Mouse (Mus musculus) cortical plate, adult 2 months (tissue): ENCODE measurements around the gene Mcoln1. TPM values are rescaled to one million over a fixed set of nuclear protein-coding genes. Genes with fewer than 3 reads are reported as not detected.

ENCODE experiments used
- H3K27ac ChIP-seq: fragments of 200-500 bp; 2 replicates; pipeline ENCODE4 v1.5.1; 2012; ENCODE audit warnings: low read length, control low read depth, inconsistent platforms; ENCODE audit not compliant: insufficient read depth
- H3K4me1 ChIP-seq: fragments of 200-500 bp; 2 replicates; pipeline ENCODE4 v1.6.1; 2011; ENCODE audit warnings: low read length; ENCODE audit not compliant: control insufficient read depth, insufficient read depth
- H3K4me3 ChIP-seq: fragments of 200-500 bp; 2 replicates; pipeline ENCODE4 v1.5.1; 2011; ENCODE audit warnings: mild to moderate bottlenecking, low read length, control low read depth; ENCODE audit not compliant: insufficient read depth
- CTCF ChIP-seq: fragments of 200-500 bp; IDR thresholded peaks from 2 replicates; pipeline ENCODE4 v1.5.1; 2011; ENCODE audit warnings: mild to moderate bottlenecking, control low read depth, low read length; ENCODE audit not compliant: insufficient read depth; ENCODE audit errors: extremely low read depth
- POLR2A ChIP-seq: fragments of 200-500 bp; IDR thresholded peaks from 2 replicates; pipeline ENCODE4 v1.6.1; 2011; ENCODE audit warnings: mild to moderate bottlenecking, low read length, control low read depth; ENCODE audit not compliant: insufficient read depth; ENCODE audit errors: extremely low read depth
- polyA plus RNA-seq: library from polyadenylated mRNA; depleted of rRNA; stranded (reverse); fragments of >200 nt; gene quantifications from 2 replicates; pipeline ENCODE4 v1.2.3, GENCODE M21; 2012

Mcoln1 gene
- polyA plus RNA-seq, 1 experiment = 235 TPM

DNA sequence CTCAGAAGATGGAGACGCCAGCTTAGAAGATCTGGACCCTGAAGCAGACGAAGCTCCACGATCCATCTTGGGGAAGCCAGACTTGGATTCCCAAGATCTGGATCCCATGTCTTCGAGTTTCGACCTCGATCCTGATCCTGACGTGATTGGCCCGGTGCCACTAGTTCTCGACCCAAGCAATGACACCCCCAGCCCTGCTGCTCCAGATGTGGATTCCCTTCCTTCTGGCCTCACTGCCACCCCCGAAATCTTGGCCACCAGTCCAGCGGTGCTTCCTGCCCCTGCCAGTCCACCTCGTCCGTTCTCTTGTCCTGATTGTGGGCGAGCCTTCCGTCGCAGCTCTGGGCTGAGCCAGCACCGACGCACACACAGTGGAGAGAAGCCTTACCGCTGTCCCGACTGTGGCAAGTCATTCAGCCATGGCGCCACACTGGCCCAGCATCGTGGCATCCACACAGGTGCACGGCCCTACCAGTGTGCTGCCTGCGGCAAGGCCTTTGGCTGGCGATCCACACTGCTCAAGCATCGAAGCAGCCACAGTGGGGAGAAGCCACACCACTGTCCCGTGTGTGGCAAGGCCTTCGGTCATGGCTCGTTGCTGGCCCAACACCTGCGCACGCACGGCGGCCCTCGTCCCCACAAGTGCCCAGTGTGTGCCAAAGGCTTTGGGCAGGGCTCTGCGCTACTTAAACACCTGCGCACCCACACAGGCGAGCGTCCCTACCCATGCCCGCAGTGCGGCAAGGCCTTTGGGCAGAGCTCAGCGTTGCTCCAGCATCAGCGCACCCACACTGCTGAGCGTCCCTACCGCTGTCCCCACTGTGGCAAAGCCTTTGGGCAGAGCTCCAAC is 4.5 kb upstream of the Mcoln1 start:
- no peak for TF ChIP-seq POLR2A
- TF ChIP-seq CTCF = no peak
- peaks cover 4% of the 10 kb centered on the region for H3K4me1 ChIP-seq
- H3K4me3 ChIP-seq = no peak overlapping the region
- H3K27ac ChIP-seq = no peak overlapping the region

DNA sequence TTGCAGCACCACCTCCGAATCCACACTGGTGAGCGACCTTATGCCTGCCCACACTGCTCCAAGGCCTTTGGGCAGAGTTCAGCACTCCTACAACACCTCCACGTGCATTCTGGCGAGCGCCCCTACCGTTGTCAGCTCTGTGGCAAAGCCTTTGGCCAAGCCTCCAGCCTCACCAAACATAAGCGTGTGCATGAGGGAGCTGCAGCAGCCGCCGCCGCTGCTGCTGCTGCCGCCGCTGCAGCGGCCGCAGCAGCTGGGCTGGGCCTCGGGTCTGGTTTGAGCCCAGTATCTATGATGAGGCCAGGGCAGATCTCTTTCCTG is 3.9 kb upstream of the Mcoln1 start:
- no peak for TF ChIP-seq POLR2A
- no peak for TF ChIP-seq CTCF
- no peak overlapping the region for H3K27ac ChIP-seq
- H3K4me1 ChIP-seq = peaks cover 7% of the 10 kb centered on the region
- H3K4me3 ChIP-seq = no peak overlapping the region

DNA sequence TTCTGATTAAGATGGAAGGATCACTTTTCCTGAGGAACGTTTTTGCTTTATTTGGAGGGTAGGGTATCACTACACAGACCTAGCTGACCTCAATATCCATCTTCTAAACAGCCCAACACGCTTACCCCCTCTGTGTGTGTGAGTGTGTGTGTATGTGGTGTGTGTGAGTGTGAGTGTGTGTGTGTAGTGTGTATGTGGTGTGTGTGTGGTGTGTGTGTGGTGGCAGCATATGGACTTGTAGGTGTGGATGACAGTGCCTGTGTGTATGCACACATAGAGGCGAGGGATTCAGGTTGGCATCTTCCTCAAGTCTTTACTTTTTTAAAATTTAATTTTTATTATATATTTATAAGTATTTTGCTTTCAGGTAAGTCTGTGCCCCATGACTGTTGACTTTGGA is 1.7 kb upstream of the Mcoln1 start:
- no peak for TF ChIP-seq CTCF
- TF ChIP-seq POLR2A = no peak
- H3K4me3 ChIP-seq = no peak overlapping the region
- H3K27ac ChIP-seq = no peak overlapping the region
- H3K4me1 ChIP-seq = peaks cover 12% of the 10 kb centered on the region

DNA sequence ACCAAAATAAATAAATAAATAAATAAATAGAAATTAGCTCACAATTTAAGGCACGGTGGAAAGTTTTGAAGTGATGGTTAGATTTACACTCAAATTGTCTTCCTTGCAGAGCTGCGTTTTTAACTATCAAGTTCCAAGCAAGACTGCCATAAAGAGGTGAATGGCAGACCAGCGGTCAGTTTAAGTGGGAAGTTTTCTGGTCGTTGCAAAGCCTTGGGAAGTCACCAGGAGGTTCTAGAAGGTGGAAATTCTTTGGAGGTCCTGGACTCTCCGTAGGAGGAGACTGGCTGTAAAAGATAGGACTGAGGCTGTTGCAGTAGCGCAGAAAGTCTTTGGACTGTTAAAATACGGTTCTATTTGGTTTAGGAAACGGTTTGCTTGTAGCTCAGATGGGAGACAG is 506 bp upstream of the Mcoln1 start:
- Histone ChIP-seq H3K4me3 (peak overlapping the region; percentile 40), H3K4me1 (peaks cover 10% of the 10 kb centered on the region), H3K27ac (peak overlapping the region; percentile 3)
- no peak for TF ChIP-seq CTCF

DNA sequence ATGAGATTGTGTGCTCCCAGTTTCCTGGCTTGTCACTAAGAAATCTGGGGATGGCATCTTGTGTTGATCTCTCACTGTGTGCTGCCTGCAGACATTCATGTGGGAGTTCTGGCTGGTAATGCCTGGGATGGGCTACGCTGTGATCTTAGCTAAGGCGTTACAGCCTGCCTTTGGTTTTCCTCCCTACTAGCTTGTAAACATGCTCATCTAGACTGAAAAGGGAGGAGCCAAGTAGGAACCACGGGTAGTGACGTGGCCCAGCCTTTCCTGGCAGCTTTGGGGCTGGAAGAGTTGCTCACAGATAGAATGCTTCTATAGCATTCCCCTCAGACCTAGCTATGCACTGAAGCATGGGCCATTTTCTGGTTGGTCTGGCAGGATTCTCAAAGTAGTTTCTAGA is 2.0 kb downstream of the Mcoln1 start:
- TF ChIP-seq POLR2A (peak; percentile 45; the same call in 1 of the 2 replicates), CTCF (no peak)
- H3K4me1 ChIP-seq = peaks cover 10% of the 10 kb centered on the region
- H3K4me3 ChIP-seq = no peak overlapping the region
- no peak overlapping the region for H3K27ac ChIP-seq

DNA sequence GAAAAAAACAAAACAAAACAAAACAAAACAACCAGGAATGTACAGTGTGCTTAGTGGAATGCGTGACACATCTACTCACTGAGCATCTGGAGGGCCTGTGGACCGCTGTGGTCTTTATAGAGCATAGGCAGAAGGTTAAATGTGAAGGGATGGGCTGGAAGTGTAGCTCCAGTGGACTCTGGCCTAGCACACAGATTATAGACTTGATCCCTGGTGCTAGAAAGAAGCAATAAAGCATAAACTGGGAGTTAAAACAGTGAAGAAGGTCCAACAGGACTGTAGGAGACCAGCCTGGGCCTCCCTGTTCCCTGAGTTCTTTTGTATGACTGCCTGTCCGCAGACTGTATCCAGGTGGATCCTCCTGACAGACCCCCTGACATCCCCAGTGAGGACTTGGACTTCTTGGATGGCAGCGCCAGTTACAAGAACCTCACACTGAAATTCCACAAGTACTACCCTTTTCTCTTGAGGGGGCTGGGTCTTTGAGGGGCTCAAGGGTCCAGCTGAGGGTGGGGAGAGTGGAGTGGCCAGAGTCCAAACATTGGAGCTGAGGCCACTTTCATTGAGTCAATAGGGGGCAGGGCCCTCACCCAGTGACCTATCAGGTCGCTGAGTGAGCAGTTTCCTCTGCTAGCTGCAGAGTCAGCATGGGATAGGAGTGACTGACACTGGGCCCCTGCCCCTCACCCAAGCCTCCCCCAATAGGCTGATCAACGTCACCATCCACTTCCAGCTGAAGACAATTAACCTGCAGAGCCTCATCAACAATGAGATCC is 7.9 kb downstream of the Mcoln1 start:
- H3K4me3 ChIP-seq = no peak overlapping the region
- H3K4me1 ChIP-seq = no peaks in the 10 kb centered on the region
- TF ChIP-seq CTCF (no peak), POLR2A (no peak)

DNA sequence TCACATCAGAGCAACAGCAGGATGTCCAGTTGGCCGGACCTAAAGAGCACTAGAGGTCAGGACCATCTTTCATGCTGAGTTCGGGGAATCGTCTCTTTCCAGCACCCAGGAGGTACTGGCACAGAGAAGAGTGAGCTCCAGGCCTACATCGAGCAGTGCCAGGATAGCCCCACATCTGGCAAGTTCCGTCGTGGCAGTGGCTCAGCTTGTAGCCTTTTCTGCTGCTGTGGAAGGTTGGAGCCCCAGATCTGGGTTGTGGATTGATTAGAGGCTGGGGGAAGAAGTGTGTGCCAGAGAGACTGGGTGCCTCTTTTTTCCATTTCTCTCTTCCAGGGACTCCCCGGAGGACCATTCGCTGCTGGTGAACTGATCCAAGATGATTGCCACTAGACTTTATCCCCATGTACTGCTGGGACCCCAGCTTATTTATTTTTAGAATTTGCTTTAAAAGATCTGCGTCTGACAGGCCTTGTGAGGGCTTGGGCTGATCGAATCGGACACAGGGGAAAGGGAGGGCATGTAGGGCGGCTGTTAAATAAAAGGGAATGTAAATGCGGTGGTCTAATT is 14.5 kb downstream of the Mcoln1 start:
- Histone ChIP-seq H3K4me1 (no peaks in the 10 kb centered on the region), H3K27ac (0 out of 2 replicates have a peak overlapping the region, but pooled peaks have one; percentile 0), H3K4me3 (peak overlapping the region; percentile 74)
- TF ChIP-seq POLR2A (no peak), CTCF (no peak)

More for the DNA sequence above, 7.9 kb downstream of the Mcoln1 start:
- no peak overlapping the region for H3K27ac ChIP-seq

DNA sequence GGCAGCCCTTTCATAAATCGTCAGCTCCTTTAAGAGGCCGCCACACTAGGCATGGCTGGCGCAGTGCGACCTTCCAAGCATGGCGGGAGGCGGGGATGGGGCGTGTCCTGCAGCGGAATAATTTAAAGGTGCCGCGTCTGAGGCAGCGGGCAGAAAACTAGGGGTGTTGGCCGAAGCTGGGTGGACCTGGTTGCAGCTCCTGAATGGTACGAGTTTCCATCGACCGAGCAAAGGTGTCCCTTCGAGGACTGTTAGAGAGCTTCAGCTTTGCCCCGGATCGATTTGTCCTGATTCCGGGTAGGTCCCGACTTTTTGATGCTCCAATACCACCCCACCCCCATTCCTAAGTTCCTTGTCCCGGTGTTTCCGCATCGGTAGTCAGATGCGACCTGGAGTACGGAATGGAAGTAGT is 15.0 kb downstream of the Mcoln1 start, which contains the start of gene Pnpla6:
Gene Pnpla6 (plus strand): TSS at position 125 of the 412 bp plus-strand sequence.
- no peaks in the 10 kb centered on the region for H3K4me1 ChIP-seq
- TF ChIP-seq CTCF (no peak), POLR2A (peak; percentile 89)
- H3K27ac ChIP-seq = peak within 1 kb of the TSS; percentile 45; the same call in 1 of the 2 replicates
- H3K4me3 ChIP-seq = peak within 1 kb of the TSS; percentile 74

DNA sequence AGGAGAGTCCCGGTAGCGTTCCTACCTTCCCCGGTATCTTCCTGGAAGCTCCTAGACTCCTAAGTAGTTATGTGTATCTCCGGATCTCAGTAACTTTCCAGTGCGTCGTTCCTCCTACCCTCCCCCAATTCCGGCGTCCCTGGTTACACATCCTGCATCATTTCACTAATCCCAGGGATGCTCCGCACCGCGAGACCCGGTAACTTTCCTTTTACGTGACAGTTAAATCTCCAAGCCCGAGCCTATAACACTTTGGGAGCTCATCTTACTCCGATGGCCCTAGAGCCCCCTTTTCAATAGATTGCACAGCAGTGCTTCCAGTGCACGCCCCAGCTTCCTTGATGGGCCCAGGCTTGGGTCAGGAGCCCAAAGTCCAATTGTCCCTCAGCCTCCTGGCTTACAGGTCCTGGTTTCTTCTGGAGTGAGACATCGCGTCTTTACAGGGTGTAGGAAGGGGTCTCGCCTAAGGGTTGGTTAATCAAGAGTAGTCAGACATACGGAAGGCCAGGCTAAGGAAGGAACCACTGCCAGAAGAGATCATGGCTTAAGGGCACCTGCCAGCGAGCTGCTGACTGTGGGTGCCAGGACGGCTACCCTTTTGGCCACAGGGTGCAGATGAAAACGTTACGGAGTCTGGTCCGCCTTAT is 15.6 kb downstream of the Mcoln1 start:
- TF ChIP-seq CTCF = no peak
- TF ChIP-seq POLR2A = no peak
- H3K4me1 ChIP-seq = no peaks in the 10 kb centered on the region
- H3K27ac ChIP-seq = peak overlapping the region; percentile 45; the same call in 1 of the 2 replicates
- H3K4me3 ChIP-seq = peak overlapping the region; percentile 74
